Mouse (Mus musculus) embryonic fibroblast, embryonic 13.5 days (primary cell): Measurements from ENCODE around the gene Ipo8. TPM values are rescaled to one million over a fixed set of nuclear protein-coding genes. Genes with fewer than 3 reads are reported as not detected.

Experiments
- H3K27ac ChIP-seq: 2 replicates; pipeline ENCODE4 v1.5.1; 2012; ENCODE audit warnings: low read length, control low read depth, inconsistent platforms; ENCODE audit not compliant: insufficient read depth
- H3K4me1 ChIP-seq: 2 replicates; pipeline ENCODE4 v1.6.1; 2011; ENCODE audit warnings: low read length; ENCODE audit not compliant: control insufficient read depth, insufficient read depth
- H3K4me3 ChIP-seq: 2 replicates; pipeline ENCODE4 v1.5.1; 2011; ENCODE audit warnings: mild to moderate bottlenecking, control low read depth, low read length; ENCODE audit not compliant: insufficient read depth
- CTCF ChIP-seq: IDR thresholded peaks from 2 replicates; pipeline ENCODE4 v1.5.1; 2011; ENCODE audit warnings: mild to moderate bottlenecking, control low read depth, low read length, moderate library complexity, borderline replicate concordance; ENCODE audit not compliant: insufficient read depth
- POLR2A ChIP-seq: IDR thresholded peaks from 2 replicates; pipeline ENCODE4 v1.6.1; 2011; ENCODE audit warnings: low read depth, mild to moderate bottlenecking, control low read depth, low read length, moderate library complexity
- polyA plus RNA-seq: library from polyadenylated mRNA; stranded (reverse); fragments of >200 nt; gene quantifications from 2 replicates; pipeline ENCODE4 v1.2.4, GENCODE M21; 2011; ENCODE audit warnings: low read depth; ENCODE audit not compliant: missing spikeins, insufficient read length

Ipo8 gene
- polyA plus RNA-seq, 1 experiment: 46.4 TPM

GRCm38 (mm10) chr6:148811117-148811516, 20.1 kb downstream of the Ipo8 start:
- H3K4me3 ChIP-seq: no peak overlapping the region
- peaks cover 11% of the 10 kb centered on the region for H3K4me1 ChIP-seq
- peak overlapping the region; percentile 65 for H3K27ac ChIP-seq
- TF ChIP-seq POLR2A: no peak
- no peak for TF ChIP-seq CTCF

GRCm38 (mm10) chr6:148799773-148800172, 31.5 kb downstream of the Ipo8 start:
- no peaks in the 10 kb centered on the region for H3K4me1 ChIP-seq
- TF ChIP-seq CTCF (peak; percentile 32; the same call in 1 of the 2 replicates), POLR2A (no peak)
- no peak overlapping the region for H3K4me3 ChIP-seq
- H3K27ac ChIP-seq: no peak overlapping the region

- no peak for TF ChIP-seq CTCF
- TF ChIP-seq POLR2A: no peak
- Histone ChIP-seq H3K4me1 (no peaks in the 10 kb centered on the region), H3K4me3 (no peak overlapping the region), H3K27ac (no peak overlapping the region)
Measured at GRCm38 (mm10) chr6:148795145-148795544, 36.1 kb downstream of the Ipo8 start.

GRCm38 (mm10) chr6:148789010-148789673, 42.1 kb downstream of the Ipo8 start:
- Histone ChIP-seq H3K4me1 (no peaks in the 10 kb centered on the region), H3K4me3 (no peak overlapping the region), H3K27ac (no peak overlapping the region)
- TF ChIP-seq CTCF (no peak), POLR2A (no peak)

GRCm38 (mm10) chr6:148786186-148786585, 45.1 kb downstream of the Ipo8 start:
- TF ChIP-seq CTCF: no peak
- TF ChIP-seq POLR2A: no peak
- no peaks in the 10 kb centered on the region for H3K4me1 ChIP-seq

GRCm38 (mm10) chr6:148784418-148784817, 46.8 kb downstream of the Ipo8 start:
- no peak for TF ChIP-seq CTCF
- TF ChIP-seq POLR2A: no peak
- Histone ChIP-seq H3K27ac (no peak overlapping the region), H3K4me1 (no peaks in the 10 kb centered on the region), H3K4me3 (no peak overlapping the region)

More at GRCm38 (mm10) chr6:148786186-148786585, 45.1 kb downstream of the Ipo8 start:
- H3K4me3 ChIP-seq: no peak overlapping the region
- H3K27ac ChIP-seq: no peak overlapping the region

- H3K27ac ChIP-seq: no peak overlapping the region
- H3K4me1 ChIP-seq: no peaks in the 10 kb centered on the region
- no peak overlapping the region for H3K4me3 ChIP-seq
- TF ChIP-seq POLR2A (no peak), CTCF (no peak)
Measured at GRCm38 (mm10) chr6:148776236-148776635, 55.0 kb downstream of the Ipo8 start.

GRCm38 (mm10) chr6:148771423-148771822, 59.8 kb downstream of the Ipo8 start:
- TF ChIP-seq CTCF: no peak
- TF ChIP-seq POLR2A: no peak
- no peak overlapping the region for H3K4me3 ChIP-seq
- H3K4me1 ChIP-seq: no peaks in the 10 kb centered on the region

GRCm38 (mm10) chr6:148768419-148768818, 62.8 kb downstream of the Ipo8 start:
- H3K27ac ChIP-seq: no peak overlapping the region
- no peaks in the 10 kb centered on the region for H3K4me1 ChIP-seq
- no peak overlapping the region for H3K4me3 ChIP-seq
- TF ChIP-seq POLR2A (no peak), CTCF (no peak)

More at GRCm38 (mm10) chr6:148771423-148771822, 59.8 kb downstream of the Ipo8 start:
- no peak overlapping the region for H3K27ac ChIP-seq

GRCm38 (mm10) chr6:148767228-148767627, 64.0 kb downstream of the Ipo8 start:
- H3K27ac ChIP-seq: no peak overlapping the region
- TF ChIP-seq POLR2A (no peak), CTCF (no peak)

More at GRCm38 (mm10) chr6:148767228-148767627, 64.0 kb downstream of the Ipo8 start:
- no peak overlapping the region for H3K4me3 ChIP-seq
- no peaks in the 10 kb centered on the region for H3K4me1 ChIP-seq
